Mouse (Mus musculus): ENCODE measurements around the gene Aplnr. TPM values are rescaled to one million over a fixed set of nuclear protein-coding genes. Genes with fewer than 3 reads are reported as not detected.

Gene Aplnr
- polyA plus RNA-seq, 1 experiment from 2014 or later: 28.0 TPM

- Histone ChIP-seq H3K27ac (replicated peaks) (no peak overlapping the region), H3K9me3 (ENCODE audit: control insufficient read depth, low read length) (no peaks in the 10 kb centered on the region), H3K36me3 (ENCODE audit: control insufficient read depth, insufficient read depth, low read length) (no peaks in the 10 kb centered on the region), H3K4me3 (ENCODE audit: low read depth, low read length) (no peak overlapping the region), H3K4me2 (replicated peaks; ENCODE audit: low read depth) (no peak overlapping the region), H3K27me3 (ENCODE audit: control insufficient read depth, insufficient read depth, low read length) (no peaks in the 10 kb centered on the region), H3K4me1 (replicated peaks; ENCODE audit: control insufficient read depth, insufficient read depth) (no peaks in the 10 kb centered on the region), H3K9ac (ENCODE audit: low read length) (no peak overlapping the region)
- no peak for ATAC-seq (ENCODE audit: low FRiP score, low TSS enrichment)
- no peak for DNase-seq (ENCODE audit: low spot score)
- 53% methylated on average over 2 of the region's 2 CpGs for WGBS
- TF ChIP-seq CTCF (IDR thresholded peaks at IDR 0.05; ENCODE audit: low read depth) (no peak), EP300 (optimal IDR thresholded peaks at IDR 0.05) (no peak)
Measured at GRCm38 (mm10) chr2:85147481-85147880, 11.5 kb downstream of the Aplnr start.

- no peak overlapping the region for H3K4me3 ChIP-seq (ENCODE audit: low read depth, low read length)
- H3K9me3 ChIP-seq (ENCODE audit: control insufficient read depth, low read length): no peaks in the 10 kb centered on the region
- DNase-seq (ENCODE audit: low spot score) (no peak), ATAC-seq (ENCODE audit: low FRiP score, low TSS enrichment) (no peak)
- no peaks in the 10 kb centered on the region for H3K4me1 ChIP-seq (replicated peaks; ENCODE audit: control insufficient read depth, insufficient read depth)
- WGBS: 78% methylated on average over 1 of the region's 1 CpGs
- H3K9ac ChIP-seq (ENCODE audit: low read length): no peak overlapping the region
- H3K27me3 ChIP-seq (ENCODE audit: control insufficient read depth, insufficient read depth, low read length): no peaks in the 10 kb centered on the region
- H3K36me3 ChIP-seq (ENCODE audit: control insufficient read depth, insufficient read depth, low read length): no peaks in the 10 kb centered on the region
- no peak overlapping the region for H3K27ac ChIP-seq (replicated peaks)
- H3K4me2 ChIP-seq (replicated peaks; ENCODE audit: low read depth): no peak overlapping the region
- TF ChIP-seq EP300 (optimal IDR thresholded peaks at IDR 0.05): no peak
- no peak for TF ChIP-seq CTCF (IDR thresholded peaks at IDR 0.05; ENCODE audit: low read depth)
Measured at GRCm38 (mm10) chr2:85150373-85150772, 14.3 kb downstream of the Aplnr start.

GRCm38 (mm10) chr2:85151233-85151632, 15.2 kb downstream of the Aplnr start:
- WGBS: 79% methylated on average over 2 of the region's 2 CpGs
- H3K4me2 ChIP-seq (replicated peaks; ENCODE audit: low read depth): no peak overlapping the region
- ATAC-seq (ENCODE audit: low FRiP score, low TSS enrichment) (no peak), DNase-seq (ENCODE audit: low spot score) (no peak)
- H3K9me3 ChIP-seq (ENCODE audit: control insufficient read depth, low read length): no peaks in the 10 kb centered on the region
- no peaks in the 10 kb centered on the region for H3K4me1 ChIP-seq (replicated peaks; ENCODE audit: control insufficient read depth, insufficient read depth)
- no peak for TF ChIP-seq EP300 (optimal IDR thresholded peaks at IDR 0.05)
- no peak for TF ChIP-seq CTCF (IDR thresholded peaks at IDR 0.05; ENCODE audit: low read depth)
- no peaks in the 10 kb centered on the region for H3K27me3 ChIP-seq (ENCODE audit: control insufficient read depth, insufficient read depth, low read length)
- no peak overlapping the region for H3K27ac ChIP-seq (replicated peaks)
- H3K9ac ChIP-seq (ENCODE audit: low read length): no peak overlapping the region
- no peak overlapping the region for H3K4me3 ChIP-seq (ENCODE audit: low read depth, low read length)
- H3K36me3 ChIP-seq (ENCODE audit: control insufficient read depth, insufficient read depth, low read length): no peaks in the 10 kb centered on the region

GRCm38 (mm10) chr2:85155334-85155733, 19.3 kb downstream of the Aplnr start:
- no peak for DNase-seq (ENCODE audit: low spot score)
- no peak for TF ChIP-seq EP300 (optimal IDR thresholded peaks at IDR 0.05)
- no peak for TF ChIP-seq CTCF (IDR thresholded peaks at IDR 0.05; ENCODE audit: low read depth)

GRCm38 (mm10) chr2:85156136-85156535, 20.1 kb downstream of the Aplnr start:
- no peak for TF ChIP-seq CTCF (IDR thresholded peaks at IDR 0.05; ENCODE audit: low read depth)
- TF ChIP-seq EP300 (optimal IDR thresholded peaks at IDR 0.05): no peak
- Histone ChIP-seq H3K9me3 (ENCODE audit: control insufficient read depth, low read length) (no peaks in the 10 kb centered on the region), H3K9ac (ENCODE audit: low read length) (no peak overlapping the region), H3K36me3 (ENCODE audit: control insufficient read depth, insufficient read depth, low read length) (no peaks in the 10 kb centered on the region), H3K4me1 (replicated peaks; ENCODE audit: control insufficient read depth, insufficient read depth) (no peaks in the 10 kb centered on the region), H3K27ac (replicated peaks) (no peak overlapping the region), H3K27me3 (ENCODE audit: control insufficient read depth, insufficient read depth, low read length) (no peaks in the 10 kb centered on the region), H3K4me2 (replicated peaks; ENCODE audit: low read depth) (no peak overlapping the region), H3K4me3 (ENCODE audit: low read depth, low read length) (no peak overlapping the region)
- no peak for DNase-seq (ENCODE audit: low spot score)
- 87% methylated on average over 5 of the region's 5 CpGs for WGBS
- no peak for ATAC-seq (ENCODE audit: low FRiP score, low TSS enrichment)

More at GRCm38 (mm10) chr2:85155334-85155733, 19.3 kb downstream of the Aplnr start:
- Histone ChIP-seq H3K4me1 (replicated peaks; ENCODE audit: control insufficient read depth, insufficient read depth) (no peaks in the 10 kb centered on the region), H3K27ac (replicated peaks) (no peak overlapping the region), H3K27me3 (ENCODE audit: control insufficient read depth, insufficient read depth, low read length) (no peaks in the 10 kb centered on the region), H3K9me3 (ENCODE audit: control insufficient read depth, low read length) (no peaks in the 10 kb centered on the region), H3K9ac (ENCODE audit: low read length) (no peak overlapping the region), H3K4me3 (ENCODE audit: low read depth, low read length) (no peak overlapping the region), H3K4me2 (replicated peaks; ENCODE audit: low read depth) (no peak overlapping the region), H3K36me3 (ENCODE audit: control insufficient read depth, insufficient read depth, low read length) (no peaks in the 10 kb centered on the region)
- WGBS: 77% methylated on average over 9 of the region's 9 CpGs
- ATAC-seq (ENCODE audit: low FRiP score, low TSS enrichment): no peak

- DNase-seq (ENCODE audit: low spot score): no peak
- Histone ChIP-seq H3K4me1 (replicated peaks; ENCODE audit: control insufficient read depth, insufficient read depth) (no peaks in the 10 kb centered on the region), H3K9ac (ENCODE audit: low read length) (no peak overlapping the region), H3K27ac (replicated peaks) (no peak overlapping the region), H3K36me3 (ENCODE audit: control insufficient read depth, insufficient read depth, low read length) (no peaks in the 10 kb centered on the region), H3K9me3 (ENCODE audit: control insufficient read depth, low read length) (no peaks in the 10 kb centered on the region), H3K4me3 (ENCODE audit: low read depth, low read length) (no peak overlapping the region), H3K4me2 (replicated peaks; ENCODE audit: low read depth) (no peak overlapping the region), H3K27me3 (ENCODE audit: control insufficient read depth, insufficient read depth, low read length) (no peaks in the 10 kb centered on the region)
- TF ChIP-seq EP300 (optimal IDR thresholded peaks at IDR 0.05) (no peak), CTCF (IDR thresholded peaks at IDR 0.05; ENCODE audit: low read depth) (no peak)
- no peak for ATAC-seq (ENCODE audit: low FRiP score, low TSS enrichment)
- 82% methylated on average over 3 of the region's 3 CpGs for WGBS
Measured at GRCm38 (mm10) chr2:85157382-85157781, 21.4 kb downstream of the Aplnr start.

Data from stomach, postnatal 0 days (tissue).